Mouse (Mus musculus) bone marrow macrophage, adult 2 months (primary cell): ENCODE results near the gene Zfp942. TPM values are rescaled to one million over a fixed set of nuclear protein-coding genes. Genes with fewer than 3 reads are reported as not detected.
"Not testable (repeated sequence)": the region's sequence is repeated elsewhere in the genome, so short reads cannot be mapped to it uniquely, and the experiment has no call there.

Experiments used
- H3K27ac ChIP-seq: 2 replicates; pipeline ENCODE4 v1.5.1; 2012; ENCODE audit warnings: low read depth, low read length; ENCODE audit not compliant: insufficient read depth
- H3K4me1 ChIP-seq: 2 replicates; pipeline ENCODE4 v1.6.1; 2012; ENCODE audit warnings: low read length; ENCODE audit not compliant: control insufficient read depth, insufficient read depth
- H3K4me3 ChIP-seq: 2 replicates; pipeline ENCODE4 v1.5.1; 2012; ENCODE audit warnings: mild to moderate bottlenecking, low read length, moderate library complexity; ENCODE audit not compliant: insufficient read depth
- CTCF ChIP-seq: IDR thresholded peaks from 2 replicates; pipeline ENCODE4 v1.5.1; 2012; ENCODE audit warnings: low read depth, mild to moderate bottlenecking, low read length, moderate library complexity
- POLR2A ChIP-seq: IDR thresholded peaks from 2 replicates; pipeline ENCODE4 v1.6.1; 2012; ENCODE audit warnings: mild to moderate bottlenecking, low read depth, low read length, borderline replicate concordance
- polyA plus RNA-seq: library from polyadenylated mRNA; stranded (reverse); fragments of >200 nt; gene quantifications from 2 replicates; pipeline ENCODE4 v1.2.4, GENCODE M21; 2012; ENCODE audit not compliant: missing spikeins, insufficient read depth, insufficient read length

Gene Zfp942
- polyA plus RNA-seq = 10.8 and 11.2 TPM in 2 replicates

DNA sequence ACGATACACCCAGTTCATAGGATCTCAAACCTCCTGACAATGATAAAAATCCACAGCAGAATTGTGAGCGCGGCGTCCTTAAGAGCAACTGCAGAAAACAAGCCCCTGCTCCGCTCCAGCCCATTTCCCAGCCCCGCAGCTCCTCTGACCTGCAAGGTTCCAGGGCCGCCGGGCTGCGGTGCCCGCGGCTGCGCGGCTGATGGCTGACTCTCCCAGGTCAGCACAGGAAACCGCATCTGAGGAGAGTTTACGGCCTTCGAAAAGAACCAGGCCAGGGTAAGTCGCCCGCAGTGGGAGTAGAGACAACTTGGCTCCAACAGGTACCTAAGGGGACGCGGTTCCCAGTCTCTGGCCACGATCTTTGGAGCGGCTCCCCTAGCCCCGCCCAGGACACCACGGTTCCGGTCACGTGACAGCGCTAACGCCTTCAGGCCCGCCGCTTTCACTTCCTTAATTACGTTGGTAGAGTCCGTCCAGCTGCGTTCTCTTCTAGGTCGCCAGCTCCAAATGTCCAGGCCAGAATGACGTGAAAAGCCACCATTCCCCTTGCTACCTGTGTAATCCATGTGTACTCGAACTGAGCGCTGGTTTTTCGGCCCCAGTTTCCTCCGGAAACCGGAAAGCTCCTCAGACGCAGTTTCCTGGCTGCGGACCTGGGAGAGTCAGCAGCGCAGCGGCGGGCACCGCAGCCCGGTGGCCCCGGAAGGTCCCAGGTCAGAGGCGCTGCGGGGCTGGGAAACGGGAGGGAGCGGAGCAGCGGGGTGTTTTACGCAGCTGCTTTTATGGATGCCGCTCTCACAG, at the start of gene Zfp942, which contains the start of gene Zfp943:
TSS of gene Zfp942 (minus strand) at position 358 of the 801 bp plus-strand sequence.
TSS of gene Zfp943 (plus strand) at position 446 of the 801 bp plus-strand sequence.
- not testable (repeated sequence) for H3K4me1 ChIP-seq
- Histone ChIP-seq H3K4me3 (peak within 1 kb of the TSS; percentile 74), H3K27ac (peak within 1 kb of the TSS; percentile 93)

DNA sequence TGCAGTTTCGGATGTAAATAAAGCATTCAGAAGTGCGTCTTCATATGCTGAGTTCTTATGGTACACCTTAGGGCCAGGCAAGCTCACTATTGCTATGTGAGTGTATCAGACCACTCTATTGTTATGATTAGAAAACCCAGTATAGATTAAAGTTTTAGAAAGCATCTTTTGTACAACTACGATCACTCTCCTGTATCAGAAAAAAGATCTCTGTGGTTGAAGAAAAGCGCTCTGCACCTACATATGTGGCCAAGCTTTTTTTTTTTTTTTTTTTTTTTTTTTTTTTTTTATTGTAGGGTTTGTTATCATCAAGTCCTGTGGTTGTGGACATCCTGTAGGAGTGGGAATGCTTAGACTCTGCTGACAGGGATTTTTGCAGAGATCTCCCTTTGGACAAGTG, 1.0 kb upstream of the Zfp942 start:
- Histone ChIP-seq H3K4me3 (peak overlapping the region; percentile 14; the same call in 1 of the 2 replicates), H3K27ac (no peak overlapping the region), H3K4me1 (peaks cover 5% of the 10 kb centered on the region)
- no peak for TF ChIP-seq CTCF
- TF ChIP-seq POLR2A = no peak

DNA sequence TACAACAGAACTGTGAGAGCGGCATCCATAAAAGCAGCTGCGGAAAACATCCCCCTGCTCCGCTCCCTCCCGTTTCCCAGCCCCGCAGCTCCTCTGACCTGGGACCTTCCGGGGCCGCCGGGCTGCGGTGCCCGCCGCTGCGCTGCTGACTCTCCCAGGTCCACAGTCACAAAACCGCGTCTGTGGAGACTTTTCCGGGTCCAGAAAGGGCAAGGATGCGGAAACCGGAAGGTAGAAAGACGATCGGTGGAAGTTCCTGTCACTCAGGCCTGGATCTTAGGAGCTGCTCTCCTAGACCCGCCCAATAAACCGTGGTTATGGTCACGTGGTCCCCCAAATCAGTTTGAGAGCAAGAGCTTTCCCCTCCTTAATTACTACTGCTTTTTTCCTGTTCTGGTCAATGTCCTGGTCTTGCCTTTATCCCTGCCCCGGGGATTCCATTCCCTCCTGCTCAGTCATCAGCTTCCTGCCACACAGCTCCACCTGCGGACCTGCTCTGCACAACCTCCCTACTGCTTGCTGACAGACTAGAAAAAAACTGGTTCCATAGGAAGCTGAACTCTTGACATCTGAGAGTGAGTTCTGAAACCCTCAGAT, 52.7 kb downstream of the Zfp942 start, which contains the start of gene Zfp995:
TSS of gene Zfp995 (minus strand) at position 471 of the 597 bp plus-strand sequence.
- H3K4me3 ChIP-seq = peak within 1 kb of the TSS; percentile 67
- H3K27ac ChIP-seq, H3K4me1 ChIP-seq: not testable (repeated sequence)

DNA sequence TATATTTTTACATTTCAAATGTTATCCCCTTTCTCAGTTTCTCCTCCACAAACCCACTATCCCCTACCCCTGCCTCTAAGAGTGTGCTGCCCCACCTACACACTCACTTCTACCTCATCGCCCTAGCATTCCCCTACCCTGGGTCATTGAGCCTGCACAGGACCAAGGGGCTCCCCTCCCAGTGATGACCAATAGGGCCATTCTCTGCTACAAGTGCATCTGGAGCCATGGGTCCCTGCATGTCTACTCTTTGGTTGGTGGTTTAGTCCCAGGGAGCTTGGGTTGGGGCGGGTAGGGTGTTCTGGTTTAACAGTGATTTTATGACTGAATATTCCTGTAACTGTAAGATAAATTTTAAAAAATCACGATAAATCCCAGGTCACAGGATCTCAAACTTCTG, 53.2 kb downstream of the Zfp942 start:
- peak overlapping the region; percentile 67 for H3K4me3 ChIP-seq
- TF ChIP-seq CTCF (no peak), POLR2A (no peak)
- H3K4me1 ChIP-seq = no peaks in the 10 kb centered on the region
- no peak overlapping the region for H3K27ac ChIP-seq

Other genes with a start within 250 kb of the Zfp942 start
- gene Zfp229, start 231.7 kb downstream of the Zfp942 start, polyA plus RNA-seq = 4.0 and 5.0 TPM in 2 replicates
- gene Zfp820, start 116.7 kb downstream of the Zfp942 start, polyA plus RNA-seq = 0.43 TPM in 1 of 2 replicates, not detected in the other
- gene Zfp995, start 52.5 kb downstream of the Zfp942 start, polyA plus RNA-seq = 11.3 and 12.1 TPM in 2 replicates
- 21.8 and 23.9 TPM in 2 replicates for gene Zfp943, start 88 bp upstream of the Zfp942 start, polyA plus RNA-seq
- 1.9 and 2.7 TPM in 2 replicates for gene Zfp947, start 203.7 kb upstream of the Zfp942 start, polyA plus RNA-seq